Mouse (Mus musculus): ENCODE data around the gene Ap4b1. TPM values are rescaled to one million over a fixed set of nuclear protein-coding genes. Genes with fewer than 3 reads are reported as not detected.

Gene Ap4b1
- polyA plus RNA-seq, 1 experiment = 16.4 TPM

- TF ChIP-seq CTCF (IDR thresholded peaks at IDR 0.05; ENCODE audit: borderline replicate concordance, insufficient read depth, low read length) = no peak
- H3K27ac ChIP-seq (ENCODE audit: insufficient read depth, low read length) = no peak overlapping the region
- H3K4me1 ChIP-seq (ENCODE audit: control insufficient read depth, insufficient read depth, low read length) = peaks cover 6% of the 10 kb centered on the region; the same call in 1 of the 2 replicates
- H3K4me3 ChIP-seq (ENCODE audit: insufficient read depth, low read length) = no peak overlapping the region
Measured at GRCm38 (mm10) chr3:103862721-103863220, 53.5 kb downstream of the Ap4b1 start.

- H3K27ac ChIP-seq (ENCODE audit: insufficient read depth, low read length) = no peak overlapping the region
- no peak overlapping the region for H3K4me3 ChIP-seq (ENCODE audit: insufficient read depth, low read length)
- H3K4me1 ChIP-seq (ENCODE audit: control insufficient read depth, insufficient read depth, low read length) = peaks cover 6% of the 10 kb centered on the region; the same call in 1 of the 2 replicates
- TF ChIP-seq CTCF (IDR thresholded peaks at IDR 0.05; ENCODE audit: borderline replicate concordance, insufficient read depth, low read length) = no peak
- no peak for TF ChIP-seq POLR2A (IDR thresholded peaks at IDR 0.05; ENCODE audit: low read depth, low read length)
Measured at GRCm38 (mm10) chr3:103864200-103864599, 54.9 kb downstream of the Ap4b1 start.

GRCm38 (mm10) chr3:103867424-103867971 lies 58.2 kb downstream of the Ap4b1 start:
- no peak for TF ChIP-seq CTCF (IDR thresholded peaks at IDR 0.05; ENCODE audit: borderline replicate concordance, insufficient read depth, low read length)
- TF ChIP-seq POLR2A (IDR thresholded peaks at IDR 0.05; ENCODE audit: low read depth, low read length) = no peak

GRCm38 (mm10) chr3:103868008-103868407 lies 58.7 kb downstream of the Ap4b1 start:
- Histone ChIP-seq H3K4me1 (ENCODE audit: control insufficient read depth, insufficient read depth, low read length) (peaks cover 5% of the 10 kb centered on the region; the same call in 1 of the 2 replicates), H3K27ac (ENCODE audit: insufficient read depth, low read length) (no peak overlapping the region), H3K4me3 (ENCODE audit: insufficient read depth, low read length) (no peak overlapping the region)
- TF ChIP-seq CTCF (IDR thresholded peaks at IDR 0.05; ENCODE audit: borderline replicate concordance, insufficient read depth, low read length) (no peak), POLR2A (IDR thresholded peaks at IDR 0.05; ENCODE audit: low read depth, low read length) (no peak)

More at GRCm38 (mm10) chr3:103867424-103867971, 58.2 kb downstream of the Ap4b1 start:
- Histone ChIP-seq H3K4me3 (ENCODE audit: insufficient read depth, low read length) (no peak overlapping the region), H3K4me1 (ENCODE audit: control insufficient read depth, insufficient read depth, low read length) (no peaks in the 10 kb centered on the region; the same call in 1 of the 2 replicates), H3K27ac (ENCODE audit: insufficient read depth, low read length) (no peak overlapping the region)

Other genes with a start within 250 kb of the Ap4b1 start
- 0.32 TPM in 1 of 2 replicates, not detected in the other for gene Syt6, start 234.3 kb upstream of the Ap4b1 start, polyA plus RNA-seq (2011; ENCODE audit: insufficient read length, low read depth, missing spikeins)
- 3.7 and 4.0 TPM in 2 replicates for gene Atg4a-ps, start 163.5 kb upstream of the Ap4b1 start, polyA plus RNA-seq (2011; ENCODE audit: insufficient read length, low read depth, missing spikeins)
- 29.8 and 60.5 TPM in 2 replicates for gene Olfml3, start 71.5 kb upstream of the Ap4b1 start, polyA plus RNA-seq (2011; ENCODE audit: insufficient read length, low read depth, missing spikeins)
- gene Gm10964, start 70.2 kb upstream of the Ap4b1 start, polyA plus RNA-seq (2011; ENCODE audit: insufficient read length, low read depth, missing spikeins) = not detected in 2 replicates
- gene Hipk1, start 18.0 kb upstream of the Ap4b1 start, polyA plus RNA-seq (2011; ENCODE audit: insufficient read length, low read depth, missing spikeins) = 53.1 and 56.2 TPM in 2 replicates
- 8.0 and 10.1 TPM in 2 replicates for gene Dclre1b, start 76 bp upstream of the Ap4b1 start, polyA plus RNA-seq (2011; ENCODE audit: insufficient read length, low read depth, missing spikeins)
- gene Gm43064, start 53 bp downstream of the Ap4b1 start, polyA plus RNA-seq (2011; ENCODE audit: insufficient read length, low read depth, missing spikeins) = not detected in 2 replicates
- not detected in 2 replicates for gene Bcl2l15, start 23.1 kb downstream of the Ap4b1 start, polyA plus RNA-seq (2011; ENCODE audit: insufficient read length, low read depth, missing spikeins)
- 0.28 and 0.62 TPM in 2 replicates for gene Ptpn22, start 50.3 kb downstream of the Ap4b1 start, polyA plus RNA-seq (2011; ENCODE audit: insufficient read length, low read depth, missing spikeins)
- 10.1 and 11.9 TPM in 2 replicates for gene Rsbn1, start 104.6 kb downstream of the Ap4b1 start, polyA plus RNA-seq (2011; ENCODE audit: insufficient read length, low read depth, missing spikeins)
- gene Phtf1, start 158.6 kb downstream of the Ap4b1 start, polyA plus RNA-seq (2011; ENCODE audit: insufficient read length, low read depth, missing spikeins) = 47.7 and 53.1 TPM in 2 replicates

All from embryonic fibroblast, embryonic 13.5 days (primary cell).